Mouse (Mus musculus) heart, embryonic 13.5 days (tissue): ENCODE data around the gene Ptp4a2. TPM values are rescaled to one million over a fixed set of nuclear protein-coding genes. Genes with fewer than 3 reads are reported as not detected.
"Not testable (repeated sequence)": the region's sequence is repeated elsewhere in the genome, so short reads cannot be mapped to it uniquely, and the experiment has no call there.

Experiments used
- ATAC-seq: fragments of 200-750 bp; cut with Nextera tagmentation; 2 replicates; pipeline ENCODE4 v1.8.0; 2017; ENCODE audit warnings: moderate TSS enrichment; ENCODE audit not compliant: insufficient number of reproducible peaks, low FRiP score, low TSS enrichment; ENCODE audit errors: extremely low read depth
- H3K27ac ChIP-seq: fragments of 300-500 bp; sonication (generic); replicated peaks from 2 replicates; pipeline ENCODE4 v1.5.1; 2015; ENCODE audit warnings: moderate library complexity, mild to moderate bottlenecking, inconsistent platforms
- H3K27me3 ChIP-seq: fragments of 300-500 bp; sonication (generic); replicated peaks from 2 replicates; pipeline ENCODE4 v1.6.1; 2015; ENCODE audit warnings: mild to moderate bottlenecking, inconsistent platforms
- H3K36me3 ChIP-seq: fragments of 300-500 bp; sonication (generic); 2 replicates; pipeline ENCODE4 v1.6.1; 2015; ENCODE audit warnings: mild to moderate bottlenecking, inconsistent platforms
- H3K4me1 ChIP-seq: fragments of 300-500 bp; sonication (generic); 2 replicates; pipeline ENCODE4 v1.6.1; 2015; ENCODE audit warnings: inconsistent platforms
- H3K4me2 ChIP-seq: fragments of 300-500 bp; sonication (generic); 2 replicates; pipeline ENCODE4 v1.6.1; 2015; ENCODE audit warnings: inconsistent platforms, mild to moderate bottlenecking, moderate library complexity
- H3K4me3 ChIP-seq: fragments of 300-500 bp; sonication (generic); 2 replicates; pipeline ENCODE4 v1.5.1; 2015; ENCODE audit warnings: moderate library complexity, mild to moderate bottlenecking, inconsistent platforms
- H3K9ac ChIP-seq: fragments of 300-500 bp; sonication (generic); 2 replicates; pipeline ENCODE4 v1.6.1; 2015; ENCODE audit warnings: inconsistent platforms, mild to moderate bottlenecking, moderate library complexity
- H3K9me3 ChIP-seq: fragments of 300-500 bp; sonication (generic); 2 replicates; pipeline ENCODE4 v1.6.1; 2016; ENCODE audit warnings: inconsistent platforms
- WGBS: fragments of 180-500 bp; shearing (Covaris S2); methylation state at CpG from one replicate; pipeline ENCODE4 v1.1.7; 2015; ENCODE audit warnings: mixed read lengths; 5-methylcytosine and 5-hydroxymethylcytosine counted together
- polyA plus RNA-seq: library from polyadenylated mRNA; unstranded; fragments of >200 nt; fragmentation: Nextera tagmentation; extraction: Ambion mirVana; gene quantifications from 2 replicates; pipeline ENCODE4 v1.2.1, GENCODE M21; 2015

Ptp4a2 gene
- polyA plus RNA-seq, 1 experiment from 2014 or later = 326 TPM

DNA sequence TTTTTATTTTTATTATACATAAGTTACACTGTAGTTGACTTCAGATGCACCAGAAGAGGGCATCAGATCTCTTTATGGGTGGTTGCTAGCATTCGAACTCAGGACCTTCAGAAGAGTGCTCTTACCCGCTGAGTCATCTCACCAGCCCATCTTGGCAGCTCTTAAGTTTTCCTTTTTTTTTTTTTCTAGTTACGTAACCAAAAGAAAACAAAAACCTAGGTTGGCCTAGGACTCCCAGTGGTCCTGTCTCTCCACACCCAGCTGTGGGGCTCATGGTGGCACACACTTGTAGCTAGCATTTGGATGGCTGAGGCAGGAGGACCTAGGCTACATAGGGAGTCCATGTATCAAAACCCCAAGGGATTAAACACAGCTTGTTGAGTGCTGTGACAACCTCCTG, 43.0 kb downstream of the Ptp4a2 start:
- H3K9me3 ChIP-seq = no peaks in the 10 kb centered on the region
- no peak overlapping the region for H3K9ac ChIP-seq
- peaks cover 43% of the 10 kb centered on the region for H3K36me3 ChIP-seq
- peaks cover 20% of the 10 kb centered on the region for H3K4me1 ChIP-seq
- H3K4me2 ChIP-seq = no peak overlapping the region
- H3K27ac ChIP-seq = peak overlapping the region; percentile 63; the same call in 1 of the 2 replicates
- no peaks in the 10 kb centered on the region for H3K27me3 ChIP-seq
- ATAC-seq = no peak
- no peak overlapping the region for H3K4me3 ChIP-seq
- WGBS = 84% methylated on average over 3 of the region's 3 CpGs

DNA sequence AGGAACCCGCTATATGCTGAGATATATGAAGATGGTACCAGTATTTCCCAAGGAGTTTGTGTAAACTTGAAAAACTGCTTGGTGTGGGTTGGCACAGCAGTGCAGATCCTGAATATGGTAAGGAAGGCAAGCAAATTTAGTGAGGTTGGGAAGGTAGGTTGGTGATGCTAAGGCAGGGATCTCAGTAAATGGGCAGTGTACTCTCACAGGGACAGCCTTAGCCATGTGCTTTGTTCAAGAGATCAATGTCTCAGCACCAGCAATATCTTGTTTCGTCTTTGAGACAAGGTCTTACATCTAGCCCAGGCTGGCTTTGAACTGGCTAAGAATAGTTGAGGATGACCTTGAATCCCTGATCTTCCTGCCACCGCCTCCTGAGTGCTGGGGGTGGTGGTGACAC, 43.6 kb downstream of the Ptp4a2 start:
- Histone ChIP-seq H3K27ac (peak overlapping the region; percentile 63), H3K9me3 (no peaks in the 10 kb centered on the region), H3K36me3 (peaks cover 37% of the 10 kb centered on the region), H3K27me3 (no peaks in the 10 kb centered on the region), H3K4me1 (peaks cover 20% of the 10 kb centered on the region), H3K4me2 (no peak overlapping the region), H3K4me3 (no peak overlapping the region), H3K9ac (0 out of 2 replicates have a peak overlapping the region, but pooled peaks have one; percentile 10)
- ATAC-seq = no peak
- WGBS = 49% methylated on average over 3 of the region's 3 CpGs

DNA sequence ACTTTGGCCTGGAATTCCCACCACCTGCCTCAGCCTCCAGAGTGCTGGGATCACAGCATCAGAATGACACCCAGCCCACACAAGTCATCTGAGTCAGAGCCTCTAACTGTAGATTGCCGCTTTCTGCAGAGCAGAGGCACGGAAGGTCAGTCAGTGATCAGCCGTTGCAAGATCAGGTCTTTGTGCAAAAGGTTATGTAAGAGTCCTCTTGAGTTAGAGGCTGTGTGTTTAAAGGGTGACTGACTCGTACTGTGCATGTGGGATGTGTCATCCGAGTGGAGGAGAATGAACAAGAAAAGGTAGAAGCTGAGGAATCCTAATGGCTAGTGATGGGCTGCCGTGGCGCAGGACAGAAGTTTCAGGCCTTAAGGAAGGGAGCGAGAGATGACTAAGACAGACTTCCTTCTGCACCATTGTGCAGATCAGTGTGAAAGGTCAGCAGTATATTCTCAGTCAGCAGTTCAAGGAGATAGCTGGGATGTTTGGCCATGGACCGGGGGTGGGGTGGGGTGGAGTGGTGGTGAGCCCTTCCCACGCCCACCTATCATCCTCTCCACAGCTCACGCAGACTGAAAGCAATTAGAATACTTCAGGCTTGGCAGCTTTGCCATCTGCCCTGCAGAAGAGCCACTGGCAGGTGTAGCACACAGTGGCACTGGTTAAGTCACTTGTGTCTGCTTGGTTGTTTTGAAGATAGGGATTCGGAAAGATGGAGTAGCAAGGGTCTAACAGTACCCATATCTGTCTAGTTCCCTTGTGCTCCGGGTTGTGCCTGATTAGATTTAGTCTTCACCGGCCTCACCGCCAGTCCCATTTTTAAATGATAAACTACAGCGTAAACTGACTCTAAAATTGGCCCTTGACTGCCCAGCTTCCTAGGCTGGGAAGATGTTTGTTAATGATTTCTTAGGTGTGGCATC, 44.3 kb downstream of the Ptp4a2 start:
- Histone ChIP-seq H3K36me3 (peaks cover 30% of the 10 kb centered on the region), H3K27me3 (no peaks in the 10 kb centered on the region), H3K4me1 (peaks cover 20% of the 10 kb centered on the region), H3K9me3 (no peaks in the 10 kb centered on the region), H3K27ac (peak overlapping the region; percentile 63), H3K4me3 (no peak overlapping the region), H3K9ac (peak overlapping the region; percentile 37; the same call in 1 of the 2 replicates), H3K4me2 (no peak overlapping the region)
- 40% methylated on average over 16 of the region's 16 CpGs for WGBS
- no peak for ATAC-seq

DNA sequence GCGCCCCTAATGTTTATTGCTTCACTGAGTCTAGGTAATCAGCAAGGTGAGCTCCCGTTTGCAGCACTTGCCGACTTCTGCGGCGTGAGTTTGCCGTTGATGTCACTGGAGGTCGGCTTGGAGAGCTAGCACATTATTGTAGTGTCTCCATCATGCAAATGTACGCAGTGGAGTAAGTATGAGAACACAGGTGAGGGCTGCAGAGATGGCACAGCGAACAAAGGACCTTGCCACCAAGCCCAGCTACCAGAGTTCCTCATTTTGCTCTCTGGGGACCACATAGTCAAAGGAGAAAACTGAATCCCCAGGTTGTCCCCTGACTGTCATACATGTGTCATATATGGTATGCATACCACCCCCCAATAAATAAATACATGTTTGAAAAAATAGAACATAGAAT, 49.4 kb downstream of the Ptp4a2 start:
- Histone ChIP-seq H3K4me2 (no peak overlapping the region), H3K27ac (no peak overlapping the region), H3K4me3 (no peak overlapping the region), H3K27me3 (no peaks in the 10 kb centered on the region), H3K36me3 (no peaks in the 10 kb centered on the region), H3K9ac (no peak overlapping the region), H3K4me1 (peaks cover 6% of the 10 kb centered on the region), H3K9me3 (no peaks in the 10 kb centered on the region)
- ATAC-seq = no peak
- 88% methylated on average over 9 of the region's 9 CpGs for WGBS

GRCm38 (mm10) chr4:129861400-129861799, 50.4 kb downstream of the Ptp4a2 start:
- H3K36me3 ChIP-seq = no peaks in the 10 kb centered on the region
- no peak overlapping the region for H3K4me2 ChIP-seq
- no peak overlapping the region for H3K27ac ChIP-seq
- H3K9ac ChIP-seq = no peak overlapping the region
- H3K4me3 ChIP-seq = no peak overlapping the region
- H3K4me1 ChIP-seq = no peaks in the 10 kb centered on the region
- no peaks in the 10 kb centered on the region for H3K9me3 ChIP-seq
- ATAC-seq = no peak
- no peaks in the 10 kb centered on the region for H3K27me3 ChIP-seq
- 68% methylated on average over 8 of the region's 8 CpGs for WGBS

DNA sequence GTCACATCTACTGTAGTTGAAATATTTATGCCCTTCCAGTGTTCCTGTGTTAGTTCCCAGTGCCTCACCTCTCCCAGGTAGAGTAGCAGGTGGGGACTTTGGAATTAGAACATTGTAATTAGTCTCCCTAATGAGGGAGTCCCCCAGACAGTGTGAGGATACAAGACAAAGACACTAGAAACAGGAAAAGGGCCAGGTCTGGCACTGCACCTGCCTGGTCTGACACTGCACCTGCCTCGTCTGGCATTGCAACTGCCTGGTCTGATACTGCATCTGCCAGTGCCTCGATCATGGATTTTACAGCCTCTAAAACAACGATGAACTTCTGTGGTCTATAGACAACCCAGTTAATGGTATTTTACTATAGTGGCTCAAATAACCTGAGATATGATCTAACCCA, 51.3 kb downstream of the Ptp4a2 start:
- ATAC-seq = no peak
- H3K4me3 ChIP-seq = no peak overlapping the region
- H3K4me2 ChIP-seq = no peak overlapping the region
- no peaks in the 10 kb centered on the region for H3K27me3 ChIP-seq
- H3K9ac ChIP-seq = no peak overlapping the region
- no peaks in the 10 kb centered on the region for H3K9me3 ChIP-seq
- 82% methylated on average over 3 of the region's 3 CpGs for WGBS
- no peaks in the 10 kb centered on the region for H3K4me1 ChIP-seq
- no peaks in the 10 kb centered on the region for H3K36me3 ChIP-seq
- no peak overlapping the region for H3K27ac ChIP-seq

DNA sequence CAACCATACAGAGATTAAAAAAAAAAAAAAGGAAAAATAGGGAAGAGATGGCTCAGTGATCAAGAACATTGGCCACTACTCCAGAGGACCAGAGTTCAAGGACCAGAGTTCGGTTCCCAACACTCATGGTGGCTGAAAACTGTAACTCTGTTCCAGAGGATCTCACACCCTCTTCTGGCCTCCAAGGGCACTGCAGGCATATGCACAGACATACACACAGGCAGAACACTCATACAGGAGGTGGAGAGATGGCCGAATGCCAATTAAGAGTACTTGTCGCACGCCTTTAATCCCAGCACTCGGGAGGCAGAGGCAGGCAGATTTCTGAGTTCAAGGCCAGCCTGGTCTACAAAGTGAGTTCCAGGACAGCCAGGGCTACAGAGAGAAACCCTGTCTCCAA, 55.2 kb downstream of the Ptp4a2 start:
- H3K4me2 ChIP-seq, H3K27me3 ChIP-seq, H3K9me3 ChIP-seq, H3K4me3 ChIP-seq, ATAC-seq, H3K36me3 ChIP-seq, H3K27ac ChIP-seq, H3K9ac ChIP-seq: not testable (repeated sequence)
- WGBS = 95% methylated on average over 5 of the region's 5 CpGs
- peaks cover 11% of the 10 kb centered on the region for H3K4me1 ChIP-seq

DNA sequence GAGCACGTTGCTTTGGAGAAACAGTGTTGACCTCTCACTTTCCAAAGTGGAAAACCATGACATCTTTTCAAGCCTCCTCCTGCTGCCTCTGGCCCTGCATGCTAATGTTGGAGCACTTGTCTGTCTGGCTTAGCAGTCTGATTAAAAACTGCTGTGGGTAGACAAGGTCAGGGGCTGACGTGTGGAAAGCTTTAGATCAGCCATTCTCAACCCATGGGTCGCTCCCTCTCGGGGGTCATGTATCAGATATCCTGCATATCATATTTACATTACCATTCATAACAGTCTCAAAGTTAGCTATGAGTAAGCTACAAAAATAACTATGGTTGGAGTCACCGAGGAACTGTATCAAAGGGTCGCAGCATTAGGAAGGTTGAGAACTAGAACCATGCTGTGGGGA, 57.2 kb downstream of the Ptp4a2 start:
- no peaks in the 10 kb centered on the region for H3K36me3 ChIP-seq
- 18% methylated on average over 6 of the region's 6 CpGs for WGBS
- ATAC-seq = no peak
- peak overlapping the region; percentile 55 for H3K27ac ChIP-seq
- peaks cover 26% of the 10 kb centered on the region for H3K4me1 ChIP-seq
- no peaks in the 10 kb centered on the region for H3K9me3 ChIP-seq
- H3K4me2 ChIP-seq = no peak overlapping the region
- 0 out of 2 replicates have a peak overlapping the region, but pooled peaks have one; percentile 50 for H3K9ac ChIP-seq
- H3K4me3 ChIP-seq = no peak overlapping the region
- no peaks in the 10 kb centered on the region for H3K27me3 ChIP-seq

GRCm38 (mm10) chr4:129870483-129870882, 59.5 kb downstream of the Ptp4a2 start:
- 76% methylated on average over 6 of the region's 6 CpGs for WGBS
- 0 out of 2 replicates have a peak overlapping the region, but pooled peaks have one; percentile 5 for H3K27ac ChIP-seq
- no peaks in the 10 kb centered on the region for H3K9me3 ChIP-seq
- H3K4me3 ChIP-seq = no peak overlapping the region
- no peak overlapping the region for H3K9ac ChIP-seq
- H3K36me3 ChIP-seq = no peaks in the 10 kb centered on the region
- no peak for ATAC-seq
- H3K27me3 ChIP-seq = no peaks in the 10 kb centered on the region
- H3K4me2 ChIP-seq = no peak overlapping the region
- H3K4me1 ChIP-seq = peaks cover 28% of the 10 kb centered on the region

- Histone ChIP-seq H3K9ac (peak overlapping the region; percentile 29; the same call in 1 of the 2 replicates), H3K36me3 (no peaks in the 10 kb centered on the region), H3K27ac (peak overlapping the region; percentile 83), H3K27me3 (no peaks in the 10 kb centered on the region), H3K4me2 (no peak overlapping the region), H3K4me3 (no peak overlapping the region), H3K9me3 (no peaks in the 10 kb centered on the region), H3K4me1 (peaks cover 44% of the 10 kb centered on the region)
- 38% methylated on average over 9 of the region's 9 CpGs for WGBS
- no peak; the same call in 1 of the 2 replicates for ATAC-seq
Measured at GRCm38 (mm10) chr4:129872376-129872922, 61.4 kb downstream of the Ptp4a2 start.

- H3K27ac ChIP-seq = no peak overlapping the region
- ATAC-seq = no peak
- no peaks in the 10 kb centered on the region for H3K36me3 ChIP-seq
- H3K27me3 ChIP-seq = no peaks in the 10 kb centered on the region
- peaks cover 40% of the 10 kb centered on the region for H3K4me1 ChIP-seq
- H3K9ac ChIP-seq = no peak overlapping the region
- no peaks in the 10 kb centered on the region for H3K9me3 ChIP-seq
- H3K4me2 ChIP-seq = no peak overlapping the region
- 83% methylated on average over 10 of the region's 10 CpGs for WGBS
- H3K4me3 ChIP-seq = no peak overlapping the region
Measured at GRCm38 (mm10) chr4:129874805-129875204, 63.8 kb downstream of the Ptp4a2 start.
